Mouse (Mus musculus) 416B (cell line): ENCODE measurements at regions not wholly inside any gene's neighbourhood (a gene's known extent, or its start where the extent isn't known, plus 50 kb on each side); places are given as distances from the start of the nearest gene placed in this dataset.

ENCODE experiments used
- DNase-seq: peaks from one replicate; pipeline ENCODE4 v3.0.0; 2011; ENCODE audit warnings: low read depth

DNA sequence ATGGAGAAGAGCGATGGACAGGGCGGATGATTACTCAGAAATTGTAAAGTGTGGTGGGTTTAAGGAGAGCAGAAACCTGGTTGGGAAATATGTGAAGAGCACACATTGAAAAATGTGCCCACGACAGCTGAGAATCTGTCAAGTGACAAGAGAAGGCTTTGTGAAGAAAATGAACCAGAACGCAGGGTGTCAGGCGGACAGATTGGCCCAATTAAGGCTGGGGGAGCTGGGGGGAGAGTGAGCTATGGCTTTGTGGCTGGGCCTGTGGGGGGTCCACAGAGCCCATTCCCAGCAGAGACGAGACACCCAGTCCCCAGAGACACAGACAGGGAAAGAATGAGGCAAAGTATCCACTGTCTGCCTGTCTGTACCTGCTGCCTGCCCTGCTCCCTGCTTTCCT lies 153.3 kb downstream of the Shq1 start:
- no peak for DNase-seq

DNA sequence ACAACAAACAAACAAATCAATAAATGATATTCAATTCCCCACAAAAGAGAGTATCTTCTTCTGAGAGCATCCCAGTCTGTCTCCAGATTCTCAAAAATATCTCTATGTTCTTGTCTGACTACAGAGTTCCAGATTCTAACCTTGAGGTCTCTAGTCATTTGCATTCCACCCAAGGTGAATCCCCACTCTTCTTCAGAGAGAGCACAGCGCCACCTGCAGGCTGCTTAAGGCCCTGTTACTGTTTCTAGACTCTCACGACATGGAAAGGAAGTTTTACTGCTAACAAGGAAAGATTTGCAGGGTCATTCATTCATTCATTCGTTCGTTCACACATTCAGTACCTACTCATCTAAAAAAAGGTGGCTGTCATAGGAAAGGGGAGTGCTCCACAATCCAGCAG lies 158.3 kb downstream of the Shq1 start:
- DNase-seq = peak; percentile 51

DNA sequence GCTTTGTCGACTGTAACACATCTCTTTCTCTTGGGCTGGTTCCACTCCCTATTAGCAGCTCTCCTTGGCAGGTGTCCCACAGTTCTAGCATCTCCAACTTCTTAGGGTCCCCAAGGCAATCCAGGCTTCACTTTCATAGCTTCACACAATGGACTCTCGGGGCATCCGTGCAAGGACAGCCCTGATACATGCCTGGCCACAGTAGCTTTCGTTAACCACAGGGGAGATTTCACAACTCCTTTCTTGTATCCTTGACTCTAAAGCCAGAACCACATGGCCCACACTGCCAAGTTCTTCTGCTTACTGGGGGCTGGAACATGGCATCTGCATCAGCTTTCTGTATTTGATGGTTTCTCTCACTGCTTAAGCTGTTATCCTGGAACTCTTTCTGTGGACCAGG lies 160.3 kb downstream of the Shq1 start:
- peak; percentile 71 for DNase-seq

- DNase-seq = no peak
Measured at GRCm38 (mm10) chr6:100505506-100506247, 165.3 kb downstream of the Shq1 start.

- DNase-seq = no peak
Measured at GRCm38 (mm10) chr6:100502961-100503782, 167.8 kb downstream of the Shq1 start.

GRCm38 (mm10) chr6:100502139-100502538 lies 168.8 kb downstream of the Shq1 start:
- DNase-seq = peak; percentile 21

GRCm38 (mm10) chr6:100500741-100501140 lies 170.2 kb downstream of the Shq1 start:
- no peak for DNase-seq

- no peak for DNase-seq
Measured at GRCm38 (mm10) chr6:100500060-100500459, 170.9 kb downstream of the Shq1 start.

- DNase-seq = peak; percentile 18
Measured at GRCm38 (mm10) chr6:100498861-100499271, 172.1 kb downstream of the Shq1 start.

DNA sequence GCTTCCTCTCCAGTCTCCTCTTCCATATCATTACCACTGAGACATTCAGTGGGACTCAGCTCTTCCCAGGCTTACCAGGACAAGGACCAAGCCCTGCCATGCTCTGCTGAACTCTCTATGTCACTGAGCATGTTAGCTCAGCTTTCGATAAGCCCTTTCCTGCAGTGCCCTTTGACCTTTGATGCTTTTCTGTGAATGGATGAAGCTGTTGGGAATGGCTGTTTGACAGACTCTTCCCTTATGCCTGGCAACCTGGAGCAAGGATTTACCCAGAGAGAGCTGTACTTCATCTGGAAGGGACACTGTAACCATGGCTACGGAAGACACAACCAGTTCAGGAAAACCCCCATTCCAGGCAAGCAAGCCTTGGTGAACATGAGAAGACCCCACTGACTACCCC lies 172.8 kb downstream of the Shq1 start:
- no peak for DNase-seq

- no peak for DNase-seq
Measured at GRCm38 (mm10) chr6:100496135-100496534, 174.8 kb downstream of the Shq1 start.

DNA sequence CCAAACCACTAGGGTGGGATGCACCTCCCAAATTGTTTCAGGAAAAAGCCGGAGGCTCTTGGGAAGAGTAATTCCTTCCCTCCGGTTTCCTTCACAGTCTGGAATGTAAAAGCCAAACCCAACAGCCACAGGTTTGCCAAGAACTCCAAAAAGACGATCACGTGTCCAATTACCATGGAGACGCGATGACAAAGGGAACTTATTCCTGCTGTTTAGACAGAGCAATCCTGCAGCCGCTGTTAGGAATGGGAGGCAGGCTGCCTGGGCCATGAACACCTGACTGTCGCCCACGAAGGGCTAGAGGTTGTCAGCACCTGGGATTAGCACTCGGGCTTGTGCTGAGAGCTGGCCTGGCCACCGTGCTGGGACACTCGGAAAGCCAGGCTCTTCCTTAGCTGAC lies 175.8 kb downstream of the Shq1 start:
- DNase-seq = no peak

- DNase-seq = no peak
Measured at GRCm38 (mm10) chr6:100493558-100493957, 177.4 kb downstream of the Shq1 start.

DNA sequence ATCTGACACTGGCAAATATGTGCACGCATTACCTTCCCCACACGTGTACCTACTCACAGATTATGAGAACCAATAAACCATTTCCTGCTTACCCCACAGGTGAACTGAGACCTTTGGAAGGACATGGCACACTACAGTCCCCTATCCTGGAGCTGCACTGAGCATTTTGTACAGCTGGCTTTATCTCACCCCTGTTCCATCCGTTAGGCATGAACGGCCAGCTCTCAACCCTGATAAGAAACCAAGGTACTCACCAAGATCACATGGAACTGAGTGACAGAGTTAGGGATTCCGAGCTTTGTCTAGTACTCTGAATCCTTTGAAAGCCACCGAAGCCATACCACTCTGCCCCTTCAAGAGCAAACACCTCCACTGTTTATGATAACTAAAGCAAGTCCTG lies 179.1 kb downstream of the Shq1 start:
- DNase-seq = no peak

DNA sequence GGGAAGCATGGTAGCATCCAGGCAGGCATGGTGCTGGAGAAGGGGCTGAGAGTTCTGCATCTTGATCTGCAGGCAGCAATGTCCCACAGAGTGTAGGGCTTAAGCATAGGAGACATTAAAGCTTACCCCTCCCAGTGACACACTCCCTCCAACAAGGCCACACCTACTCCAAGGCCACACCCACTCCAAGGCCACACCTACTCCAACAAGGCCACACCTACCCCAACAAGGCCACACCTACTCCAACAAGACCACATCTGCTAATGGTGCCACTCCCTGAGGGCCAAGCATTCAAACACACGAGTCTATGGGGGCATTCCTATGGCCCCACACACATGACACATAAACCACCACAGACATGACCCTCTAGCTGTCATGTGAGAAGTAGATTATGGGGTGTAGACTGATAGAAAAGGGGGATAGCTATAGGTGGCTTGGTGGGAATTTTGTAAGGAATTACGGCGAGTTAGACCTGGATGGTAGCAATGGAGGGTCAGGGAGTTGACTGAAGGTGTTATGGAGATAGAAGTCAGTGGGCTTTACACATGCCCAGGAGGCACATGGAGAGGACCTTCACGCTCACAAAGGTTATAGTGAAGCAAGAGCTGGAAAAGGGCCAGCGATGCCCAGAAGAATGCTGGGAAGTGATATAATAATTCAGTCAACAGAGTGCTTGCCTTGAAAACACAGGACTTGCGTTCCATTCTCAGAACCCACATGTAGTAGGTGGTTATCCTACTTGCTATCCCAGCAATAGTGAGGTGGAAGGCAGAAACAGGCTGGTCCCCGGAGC lies 179.8 kb downstream of the Shq1 start:
- DNase-seq = no peak

DNA sequence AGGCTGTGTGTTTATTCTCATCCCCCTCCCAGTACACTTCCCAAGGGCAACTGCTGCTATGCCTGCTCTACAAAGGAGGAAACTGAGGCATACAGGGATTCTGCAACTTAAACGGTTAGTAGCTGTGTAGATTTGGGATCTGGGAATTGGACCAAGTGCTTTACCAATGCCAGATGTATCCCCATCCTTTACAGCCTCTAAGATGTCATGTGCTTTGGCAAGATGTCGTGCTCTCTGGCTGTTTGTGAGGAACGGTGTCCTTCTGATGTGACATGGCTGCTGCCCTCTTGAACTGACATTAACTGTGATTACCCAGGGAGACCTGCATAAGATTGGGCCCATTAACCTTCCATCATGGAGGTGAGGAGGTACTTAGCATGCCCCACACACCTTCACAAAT lies 187.1 kb downstream of the Shq1 start:
- DNase-seq = no peak

DNA sequence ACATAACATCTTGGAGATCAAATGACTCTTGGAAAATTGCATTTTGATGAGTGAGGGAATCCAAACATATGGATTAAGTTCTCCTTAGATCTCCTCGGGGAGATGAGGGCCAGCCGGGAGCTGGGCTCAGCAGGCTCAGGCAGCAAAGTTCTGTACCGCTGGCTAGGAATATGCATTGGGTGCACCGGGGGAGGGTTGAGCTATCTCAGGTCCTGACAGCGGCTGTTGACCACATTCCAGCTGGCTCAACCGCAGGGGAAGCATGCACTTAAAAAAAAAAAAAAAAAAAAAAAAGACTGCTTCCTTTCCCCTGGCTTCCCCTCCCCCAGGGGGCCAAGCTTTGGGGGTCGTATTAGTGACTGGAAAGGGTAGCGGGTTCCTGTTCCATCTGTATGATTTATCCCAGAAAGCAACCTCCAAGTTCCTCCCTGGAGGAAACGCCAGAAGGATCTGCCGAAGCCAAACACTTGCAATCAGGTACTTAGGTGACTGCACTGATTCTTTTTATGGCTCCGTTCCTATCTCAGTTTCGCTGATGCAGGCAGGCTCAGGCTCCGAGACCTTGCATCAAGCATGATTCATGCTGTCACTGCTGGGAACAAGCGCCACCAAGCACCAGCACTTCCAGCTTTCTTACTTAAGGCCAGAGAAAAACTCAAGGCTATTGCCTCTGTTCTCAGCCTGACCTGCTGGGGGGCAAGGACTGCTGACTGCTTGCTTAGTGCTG lies 187.7 kb downstream of the Shq1 start:
- peak; percentile 75 for DNase-seq

GRCm38 (mm10) chr6:100482572-100482971 lies 188.4 kb downstream of the Shq1 start:
- no peak for DNase-seq

- no peak for DNase-seq
Measured at GRCm38 (mm10) chr6:100480525-100480924, 190.4 kb downstream of the Shq1 start.

DNA sequence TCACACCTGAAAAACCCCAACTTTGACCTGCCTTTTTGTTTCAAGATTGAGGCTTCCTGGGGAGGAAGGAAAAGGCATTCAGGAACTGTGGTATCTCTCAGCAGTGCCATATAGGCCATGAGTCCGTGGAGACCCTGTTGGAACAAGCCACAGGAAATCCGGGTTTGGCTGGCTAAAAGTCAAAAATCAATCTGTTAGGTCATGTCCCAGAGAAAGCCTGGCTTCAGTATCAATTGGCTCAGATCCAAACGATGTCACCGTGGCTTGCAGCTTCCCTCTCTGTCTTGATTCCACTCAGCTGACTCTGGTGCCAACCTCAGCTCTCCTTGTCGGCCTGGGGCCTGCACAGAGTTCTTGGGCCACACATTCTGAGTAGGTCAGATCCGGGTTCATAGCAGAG lies 191.1 kb downstream of the Shq1 start:
- DNase-seq = peak; percentile 61

DNA sequence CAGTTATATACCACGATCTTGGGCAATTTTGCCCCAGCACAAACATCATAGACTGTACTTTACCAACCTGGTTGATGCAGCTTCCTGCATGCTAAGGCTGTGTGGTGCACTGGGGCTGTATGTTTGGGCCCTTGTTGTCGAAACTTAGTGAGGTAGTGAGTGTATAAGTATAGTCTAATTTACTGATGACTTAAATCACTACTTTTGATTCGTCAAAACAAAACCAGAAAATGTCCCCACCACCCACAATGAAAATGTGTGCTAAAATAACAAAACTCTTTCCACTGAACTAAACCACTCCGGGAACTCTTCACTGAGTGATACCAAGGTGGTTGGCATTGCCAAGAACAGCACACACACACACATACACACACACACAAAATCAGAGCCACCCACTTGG lies 191.5 kb downstream of the Shq1 start:
- no peak for DNase-seq
